Mouse (Mus musculus) hindbrain, embryonic 13.5 days (tissue): Measurements from ENCODE around the gene Pou3f3. TPM values are rescaled to one million over a fixed set of nuclear protein-coding genes. Genes with fewer than 3 reads are reported as not detected.

Source experiments
- ATAC-seq: fragments of 200-750 bp; cut with Nextera tagmentation; 2 replicates; pipeline ENCODE4 v1.8.0; 2017; ENCODE audit warnings: moderate TSS enrichment; ENCODE audit not compliant: low FRiP score
- H3K27ac ChIP-seq: fragments of 300-500 bp; sonication (generic); 2 replicates; pipeline ENCODE4 v1.5.1; 2015; ENCODE audit warnings: inconsistent platforms, mild to moderate bottlenecking, moderate library complexity
- H3K27me3 ChIP-seq: fragments of 300-500 bp; sonication (generic); 2 replicates; pipeline ENCODE4 v1.6.1; 2015; ENCODE audit warnings: mild to moderate bottlenecking, inconsistent platforms
- H3K36me3 ChIP-seq: fragments of 300-500 bp; sonication (generic); 2 replicates; pipeline ENCODE4 v1.6.1; 2015; ENCODE audit warnings: mild to moderate bottlenecking, inconsistent platforms
- H3K4me1 ChIP-seq: fragments of 300-500 bp; sonication (generic); replicated peaks from 2 replicates; pipeline ENCODE4 v1.6.1; 2015; ENCODE audit warnings: inconsistent platforms
- H3K4me2 ChIP-seq: fragments of 300-500 bp; sonication (generic); 2 replicates; pipeline ENCODE4 v1.6.1; 2015; ENCODE audit warnings: inconsistent platforms, mild to moderate bottlenecking, moderate library complexity
- H3K4me3 ChIP-seq: fragments of 300-500 bp; sonication (generic); 2 replicates; pipeline ENCODE4 v1.5.1; 2015; ENCODE audit warnings: mild to moderate bottlenecking, inconsistent platforms
- H3K9ac ChIP-seq: fragments of 300-500 bp; sonication (generic); 2 replicates; pipeline ENCODE4 v1.6.1; 2015; ENCODE audit warnings: mild to moderate bottlenecking, inconsistent platforms
- H3K9me3 ChIP-seq: fragments of 300-500 bp; sonication (generic); 2 replicates; pipeline ENCODE4 v1.6.1; 2016; ENCODE audit warnings: inconsistent platforms
- WGBS: fragments of 180-500 bp; shearing (Covaris S2); methylation state at CpG from one replicate; pipeline ENCODE4 v1.1.7; 2015; 5-methylcytosine and 5-hydroxymethylcytosine counted together
- polyA plus RNA-seq: library from polyadenylated mRNA; unstranded; fragments of >200 nt; fragmentation: Nextera tagmentation; extraction: Ambion mirVana; gene quantifications from 2 replicates; pipeline ENCODE4 v1.2.1, GENCODE M21; 2015

Pou3f3 gene
- polyA plus RNA-seq, 1 experiment from 2014 or later: 17.4 TPM

- H3K9me3 ChIP-seq: no peaks in the 10 kb centered on the region
- H3K9ac ChIP-seq: peak overlapping the region; percentile 66
- 6% methylated on average over 17 of the region's 17 CpGs for WGBS
- H3K4me1 ChIP-seq: peaks cover 74% of the 10 kb centered on the region
- ATAC-seq: no peak
- peak overlapping the region; percentile 14 for H3K4me3 ChIP-seq
- H3K4me2 ChIP-seq: peak overlapping the region; percentile 62
- no peaks in the 10 kb centered on the region for H3K36me3 ChIP-seq
- H3K27me3 ChIP-seq: peaks cover 20% of the 10 kb centered on the region; the same call in 1 of the 2 replicates
- H3K27ac ChIP-seq: peak overlapping the region; percentile 71
These were observed 9.6 kb downstream of the Pou3f3 start for GRCm38 (mm10) chr1:42704981-42705810.

GRCm38 (mm10) chr1:42705811-42706160 lies 10.2 kb downstream of the Pou3f3 start:
- Histone ChIP-seq H3K4me2 (peak overlapping the region; percentile 62), H3K27ac (peak overlapping the region; percentile 71), H3K4me3 (peak overlapping the region; percentile 14; the same call in 1 of the 2 replicates), H3K27me3 (peaks cover 20% of the 10 kb centered on the region; the same call in 1 of the 2 replicates), H3K9me3 (no peaks in the 10 kb centered on the region), H3K4me1 (peaks cover 80% of the 10 kb centered on the region), H3K9ac (peak overlapping the region; percentile 66), H3K36me3 (no peaks in the 10 kb centered on the region)
- 6% methylated on average over 8 of the region's 8 CpGs for WGBS
- ATAC-seq: no peak

- Histone ChIP-seq H3K4me1 (peaks cover 90% of the 10 kb centered on the region), H3K9ac (no peak overlapping the region), H3K27me3 (peaks cover 29% of the 10 kb centered on the region; the same call in 1 of the 2 replicates), H3K36me3 (no peaks in the 10 kb centered on the region), H3K9me3 (no peaks in the 10 kb centered on the region), H3K4me3 (no peak overlapping the region), H3K27ac (no peak overlapping the region), H3K4me2 (peak overlapping the region; percentile 83)
- WGBS: 9% methylated on average over 5 of the region's 5 CpGs
- ATAC-seq: no peak
These were observed 11.6 kb downstream of the Pou3f3 start for GRCm38 (mm10) chr1:42707196-42707595.

- Histone ChIP-seq H3K4me1 (peaks cover 88% of the 10 kb centered on the region), H3K27ac (peak overlapping the region; percentile 63), H3K4me3 (no peak overlapping the region), H3K27me3 (peaks cover 29% of the 10 kb centered on the region; the same call in 1 of the 2 replicates), H3K9ac (peak overlapping the region; percentile 30; the same call in 1 of the 2 replicates), H3K4me2 (peak overlapping the region; percentile 83), H3K36me3 (no peaks in the 10 kb centered on the region), H3K9me3 (no peaks in the 10 kb centered on the region)
- no peak for ATAC-seq
- 10% methylated on average over 4 of the region's 4 CpGs for whole genome bisulfite sequencing
These were observed 12.1 kb downstream of the Pou3f3 start for GRCm38 (mm10) chr1:42707611-42708130.

GRCm38 (mm10) chr1:42709024-42709423 lies 13.5 kb downstream of the Pou3f3 start:
- Histone ChIP-seq H3K4me2 (peak overlapping the region; percentile 83), H3K27me3 (peaks cover 29% of the 10 kb centered on the region; the same call in 1 of the 2 replicates), H3K27ac (no peak overlapping the region; the same call in 1 of the 2 replicates), H3K4me3 (no peak overlapping the region), H3K36me3 (no peaks in the 10 kb centered on the region), H3K9ac (peak overlapping the region; percentile 30; the same call in 1 of the 2 replicates), H3K9me3 (no peaks in the 10 kb centered on the region), H3K4me1 (peaks cover 90% of the 10 kb centered on the region)
- WGBS: 18% methylated on average over 1 of the region's 1 CpGs
- ATAC-seq: no peak

GRCm38 (mm10) chr1:42709431-42710160 lies 14.0 kb downstream of the Pou3f3 start:
- 20% methylated on average over 7 of the region's 7 CpGs for WGBS
- H3K4me2 ChIP-seq: peak overlapping the region; percentile 83
- no peaks in the 10 kb centered on the region for H3K9me3 ChIP-seq
- H3K36me3 ChIP-seq: no peaks in the 10 kb centered on the region
- peaks cover 29% of the 10 kb centered on the region; the same call in 1 of the 2 replicates for H3K27me3 ChIP-seq
- peaks cover 88% of the 10 kb centered on the region for H3K4me1 ChIP-seq
- ATAC-seq: no peak
- peak overlapping the region; percentile 1; the same call in 1 of the 2 replicates for H3K4me3 ChIP-seq
- H3K27ac ChIP-seq: no peak overlapping the region; the same call in 1 of the 2 replicates
- peak overlapping the region; percentile 40; the same call in 1 of the 2 replicates for H3K9ac ChIP-seq

- H3K27ac ChIP-seq: no peak overlapping the region
- H3K9me3 ChIP-seq: no peaks in the 10 kb centered on the region
- ATAC-seq: no peak
- H3K27me3 ChIP-seq: peaks cover 26% of the 10 kb centered on the region
- H3K36me3 ChIP-seq: no peaks in the 10 kb centered on the region
- peak overlapping the region; percentile 17 for H3K4me3 ChIP-seq
- peak overlapping the region; percentile 40; the same call in 1 of the 2 replicates for H3K9ac ChIP-seq
- WGBS: 18% methylated on average over 4 of the region's 4 CpGs
- peak overlapping the region; percentile 83 for H3K4me2 ChIP-seq
- H3K4me1 ChIP-seq: peaks cover 83% of the 10 kb centered on the region
These were observed 14.7 kb downstream of the Pou3f3 start for GRCm38 (mm10) chr1:42710234-42710633.

GRCm38 (mm10) chr1:42710995-42711394 lies 15.4 kb downstream of the Pou3f3 start:
- 2% methylated on average over 2 of the region's 2 CpGs for WGBS
- ATAC-seq: no peak
- no peak overlapping the region for H3K27ac ChIP-seq

GRCm38 (mm10) chr1:42711456-42712310 lies 16.1 kb downstream of the Pou3f3 start:
- no peak for ATAC-seq
- Histone ChIP-seq H3K4me3 (peak overlapping the region; percentile 53), H3K9me3 (no peaks in the 10 kb centered on the region), H3K36me3 (no peaks in the 10 kb centered on the region), H3K9ac (peak overlapping the region; percentile 70), H3K27ac (peak overlapping the region; percentile 72), H3K4me1 (peaks cover 71% of the 10 kb centered on the region), H3K4me2 (peak overlapping the region; percentile 83), H3K27me3 (peaks cover 26% of the 10 kb centered on the region)
- WGBS: 9% methylated on average over 8 of the region's 8 CpGs

More at GRCm38 (mm10) chr1:42710995-42711394, 15.4 kb downstream of the Pou3f3 start:
- H3K9ac ChIP-seq: peak overlapping the region; percentile 40; the same call in 1 of the 2 replicates
- H3K36me3 ChIP-seq: no peaks in the 10 kb centered on the region
- H3K9me3 ChIP-seq: no peaks in the 10 kb centered on the region
- peak overlapping the region; percentile 53 for H3K4me3 ChIP-seq
- H3K27me3 ChIP-seq: peaks cover 26% of the 10 kb centered on the region
- peak overlapping the region; percentile 83 for H3K4me2 ChIP-seq
- H3K4me1 ChIP-seq: peaks cover 75% of the 10 kb centered on the region

- Histone ChIP-seq H3K4me1 (peaks cover 65% of the 10 kb centered on the region), H3K27me3 (peaks cover 26% of the 10 kb centered on the region), H3K4me2 (peak overlapping the region; percentile 83), H3K9ac (peak overlapping the region; percentile 82), H3K27ac (peak overlapping the region; percentile 72), H3K36me3 (no peaks in the 10 kb centered on the region), H3K9me3 (no peaks in the 10 kb centered on the region), H3K4me3 (peak overlapping the region; percentile 53)
- no peak for ATAC-seq
- 4% methylated on average over 4 of the region's 4 CpGs for WGBS
These were observed 16.7 kb downstream of the Pou3f3 start for GRCm38 (mm10) chr1:42712311-42712690.
